Mouse (Mus musculus) hindbrain, embryonic 16.5 days (tissue): ENCODE data around the gene Gm11492. TPM values are rescaled to one million over a fixed set of nuclear protein-coding genes. Genes with fewer than 3 reads are reported as not detected.

ENCODE experiments used
- ATAC-seq: fragments of 200-750 bp; cut with Nextera tagmentation; 2 replicates; pipeline ENCODE4 v1.8.0; 2017; ENCODE audit warnings: moderate TSS enrichment, moderate library complexity
- H3K27ac ChIP-seq: fragments of 300-500 bp; sonication (generic); 2 replicates; pipeline ENCODE4 v1.5.1; 2014; ENCODE audit warnings: low read depth, mild to moderate bottlenecking, control low read depth, low read length, moderate library complexity
- H3K27me3 ChIP-seq: fragments of 300-500 bp; sonication (generic); replicated peaks from 2 replicates; pipeline ENCODE4 v1.6.1; 2014; ENCODE audit warnings: low read length; ENCODE audit not compliant: control insufficient read depth, insufficient read depth
- H3K36me3 ChIP-seq: fragments of 300-500 bp; sonication (generic); 2 replicates; pipeline ENCODE4 v1.6.1; 2014; ENCODE audit warnings: mild to moderate bottlenecking, low read length, moderate library complexity, mixed read lengths; ENCODE audit not compliant: control insufficient read depth, insufficient read depth
- H3K4me1 ChIP-seq: fragments of 300-500 bp; sonication (generic); 2 replicates; pipeline ENCODE4 v1.6.1; 2014; ENCODE audit warnings: low read depth, low read length; ENCODE audit not compliant: control insufficient read depth, insufficient read depth
- H3K4me2 ChIP-seq: fragments of 300-500 bp; sonication (generic); 2 replicates; pipeline ENCODE4 v1.6.1; 2014; ENCODE audit warnings: mild to moderate bottlenecking, low read length, control low read depth, moderate library complexity
- H3K4me3 ChIP-seq: fragments of 300-500 bp; sonication (generic); 2 replicates; pipeline ENCODE4 v1.5.1; 2014; ENCODE audit warnings: mild to moderate bottlenecking, low read length, control low read depth, moderate library complexity
- H3K9ac ChIP-seq: fragments of 300-500 bp; sonication (generic); 2 replicates; pipeline ENCODE4 v1.6.1; 2014; ENCODE audit warnings: low read depth, mild to moderate bottlenecking, control low read depth, low read length, moderate library complexity
- H3K9me3 ChIP-seq: fragments of 300-500 bp; sonication (generic); 2 replicates; pipeline ENCODE4 v1.6.1; 2014; ENCODE audit warnings: mild to moderate bottlenecking, low read length, moderate library complexity; ENCODE audit not compliant: control insufficient read depth
- WGBS: fragments of 180-500 bp; shearing (Covaris S2); extraction: QIAGEN DNeasy Blood & Tissue Kit; methylation state at CpG from one replicate; pipeline ENCODE4 v1.1.7; 2014; 5-methylcytosine and 5-hydroxymethylcytosine counted together
- polyA plus RNA-seq: library from polyadenylated mRNA; unstranded; fragments of >200 nt; fragmentation: Nextera tagmentation; extraction: Ambion mirVana; gene quantifications from 2 replicates; pipeline ENCODE4 v1.2.1, GENCODE M21; 2015

Gm11492 gene
- polyA plus RNA-seq, 1 experiment from 2014 or later, result not detected

DNA sequence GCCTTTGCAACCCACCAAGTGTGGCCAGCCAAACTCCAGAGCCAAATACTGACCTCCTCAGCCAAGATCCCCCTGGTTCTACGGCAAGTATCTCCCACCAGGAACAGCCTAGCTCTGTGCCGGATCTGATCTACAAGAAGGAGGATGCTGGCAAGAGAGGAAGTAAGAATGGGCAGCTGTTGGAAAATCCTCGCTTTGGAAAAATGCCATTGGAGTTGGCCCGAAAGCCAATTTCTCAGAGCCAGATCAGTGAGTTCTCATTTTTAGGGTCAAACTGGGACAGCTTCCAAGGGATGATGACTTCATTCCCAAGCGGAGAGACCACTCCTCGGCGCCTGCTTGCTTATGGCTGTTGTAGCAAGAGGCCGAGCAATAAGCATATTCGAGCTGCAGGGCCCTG is 45.1 kb downstream of the Gm11492 start:
- Histone ChIP-seq H3K9me3 (no peaks in the 10 kb centered on the region), H3K4me2 (no peak overlapping the region), H3K4me3 (no peak overlapping the region), H3K4me1 (no peaks in the 10 kb centered on the region), H3K27me3 (no peaks in the 10 kb centered on the region), H3K9ac (no peak overlapping the region), H3K36me3 (peaks cover 76% of the 10 kb centered on the region), H3K27ac (no peak overlapping the region)
- 81% methylated on average over 9 of the region's 9 CpGs for WGBS
- no peak for ATAC-seq

DNA sequence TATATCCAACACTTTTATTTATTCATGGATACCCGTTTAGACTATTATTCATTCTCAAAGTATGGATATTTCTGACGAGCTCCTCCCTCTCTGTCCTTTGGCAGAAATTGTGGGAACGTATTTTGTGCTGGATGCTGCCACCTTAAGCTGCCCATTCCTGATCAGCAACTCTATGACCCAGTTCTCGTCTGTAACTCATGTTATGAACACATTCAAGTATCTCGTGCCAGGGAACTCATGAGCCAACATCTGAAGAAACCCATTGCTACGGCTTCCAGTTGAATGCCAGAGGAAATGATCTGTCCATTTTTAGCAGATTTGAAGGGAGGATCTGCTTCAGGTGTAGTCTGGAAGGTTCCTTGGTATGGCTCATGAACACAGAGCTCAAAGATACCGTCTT is 47.5 kb downstream of the Gm11492 start:
- ATAC-seq, result no peak
- Histone ChIP-seq H3K27me3 (no peaks in the 10 kb centered on the region), H3K9me3 (no peaks in the 10 kb centered on the region), H3K27ac (no peak overlapping the region), H3K36me3 (peaks cover 79% of the 10 kb centered on the region), H3K4me2 (no peak overlapping the region), H3K4me3 (no peak overlapping the region), H3K9ac (no peak overlapping the region), H3K4me1 (no peaks in the 10 kb centered on the region)
- 94% methylated on average over 7 of the region's 7 CpGs for whole genome bisulfite sequencing

DNA sequence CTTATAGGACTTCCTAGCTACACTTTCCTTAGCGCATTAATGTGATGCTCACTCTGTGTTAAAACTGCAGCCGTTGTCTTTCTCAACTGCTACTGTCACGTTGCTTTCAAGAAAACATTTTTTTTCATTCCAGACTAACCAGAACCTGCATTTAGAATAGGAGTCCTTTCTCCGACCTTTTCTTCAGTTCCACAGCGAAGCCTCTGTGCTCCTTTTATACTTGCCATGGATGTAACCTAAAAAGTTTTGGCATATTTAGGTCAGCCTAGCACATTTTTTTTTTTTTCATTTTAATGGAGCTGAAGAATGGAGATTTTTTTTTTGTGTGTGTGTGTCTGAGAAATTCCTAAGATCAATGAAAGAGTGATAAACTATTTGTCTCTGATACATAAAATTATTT is 49.1 kb downstream of the Gm11492 start:
- Histone ChIP-seq H3K4me2 (no peak overlapping the region), H3K4me3 (no peak overlapping the region), H3K27ac (no peak overlapping the region), H3K36me3 (peaks cover 68% of the 10 kb centered on the region), H3K27me3 (no peaks in the 10 kb centered on the region), H3K9me3 (no peaks in the 10 kb centered on the region), H3K9ac (no peak overlapping the region), H3K4me1 (no peaks in the 10 kb centered on the region)
- no peak for ATAC-seq
- 93% methylated on average over 5 of the region's 5 CpGs for WGBS

DNA sequence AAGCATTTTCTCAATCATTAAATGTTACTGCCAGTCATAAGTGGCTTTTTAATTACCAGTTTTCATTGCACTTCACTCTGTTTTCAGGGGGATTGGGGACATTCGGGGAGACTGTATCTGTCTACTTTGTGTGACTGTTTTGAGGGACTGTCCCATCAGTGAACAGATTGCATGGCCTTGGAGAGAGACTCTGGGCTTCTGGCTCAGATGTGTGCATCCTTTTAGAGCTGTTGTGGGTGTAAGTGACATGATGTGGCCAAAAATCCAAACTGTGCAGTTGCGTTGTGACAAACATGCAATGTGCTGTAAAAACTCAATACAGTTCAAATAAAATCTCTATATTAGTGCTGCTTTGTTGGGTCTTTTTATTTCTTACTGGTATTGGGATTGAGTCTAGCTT is 49.5 kb downstream of the Gm11492 start:
- Histone ChIP-seq H3K4me1 (no peaks in the 10 kb centered on the region), H3K4me3 (no peak overlapping the region), H3K36me3 (peaks cover 66% of the 10 kb centered on the region), H3K9ac (no peak overlapping the region), H3K27ac (no peak overlapping the region), H3K27me3 (no peaks in the 10 kb centered on the region), H3K4me2 (no peak overlapping the region), H3K9me3 (no peaks in the 10 kb centered on the region)
- 98% methylated on average over 2 of the region's 2 CpGs for WGBS
- no peak for ATAC-seq

DNA sequence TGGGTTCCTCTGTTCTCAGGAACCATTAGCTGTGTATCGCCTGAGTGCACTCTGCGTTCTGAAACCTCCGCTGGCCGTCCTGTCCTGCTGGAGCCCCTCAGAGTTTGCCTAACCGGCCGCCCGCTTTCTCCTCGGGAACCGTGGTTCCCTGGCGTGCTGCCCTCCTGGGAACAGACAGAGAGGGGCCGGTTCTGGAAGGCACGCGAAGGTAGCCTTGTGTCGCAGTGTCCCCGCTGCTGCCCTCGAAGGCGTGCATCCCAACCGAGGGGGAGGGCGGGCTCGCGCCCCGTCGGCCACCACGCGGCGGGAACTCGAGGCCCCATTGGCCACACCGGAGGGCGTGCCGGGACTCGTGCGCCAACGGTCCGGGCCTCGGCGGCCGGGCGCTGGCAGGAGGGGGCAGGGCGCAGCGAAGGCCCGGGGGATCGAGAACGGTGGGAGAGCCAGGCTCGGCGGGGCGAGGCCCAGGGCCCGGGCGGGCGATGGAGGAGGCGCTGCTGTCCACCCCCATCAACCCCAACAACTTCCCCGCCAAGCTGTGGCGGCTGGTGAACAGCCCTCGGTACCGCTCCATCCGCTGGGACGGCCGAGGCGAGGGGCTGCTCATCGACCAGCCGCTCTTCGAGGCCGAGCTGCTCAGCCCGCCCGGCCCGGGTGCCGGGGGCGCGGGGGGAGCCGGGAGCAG is 50.5 kb downstream of the Gm11492 start, which contains the start of gene Hsf5:
Gene Hsf5, plus strand, starts transcription at position 375 of the 685 bp plus-strand sequence.
- H3K27ac ChIP-seq, result no peak within 1 kb of the TSS
- no peak within 1 kb of the TSS for H3K4me3 ChIP-seq
- no peak within 1 kb of the TSS for H3K9ac ChIP-seq
- WGBS, result 89% methylated on average over 63 of the region's 69 CpGs
- H3K27me3 ChIP-seq, result no peaks in the 10 kb centered on the region
- H3K36me3 ChIP-seq, result peaks cover 56% of the 10 kb centered on the region
- ATAC-seq, result 0 out of 2 replicates have a peak, but pooled peaks have one; percentile 27
- no peaks in the 10 kb centered on the region for H3K9me3 ChIP-seq
- H3K4me1 ChIP-seq, result no peaks in the 10 kb centered on the region
- no peak within 1 kb of the TSS for H3K4me2 ChIP-seq

DNA sequence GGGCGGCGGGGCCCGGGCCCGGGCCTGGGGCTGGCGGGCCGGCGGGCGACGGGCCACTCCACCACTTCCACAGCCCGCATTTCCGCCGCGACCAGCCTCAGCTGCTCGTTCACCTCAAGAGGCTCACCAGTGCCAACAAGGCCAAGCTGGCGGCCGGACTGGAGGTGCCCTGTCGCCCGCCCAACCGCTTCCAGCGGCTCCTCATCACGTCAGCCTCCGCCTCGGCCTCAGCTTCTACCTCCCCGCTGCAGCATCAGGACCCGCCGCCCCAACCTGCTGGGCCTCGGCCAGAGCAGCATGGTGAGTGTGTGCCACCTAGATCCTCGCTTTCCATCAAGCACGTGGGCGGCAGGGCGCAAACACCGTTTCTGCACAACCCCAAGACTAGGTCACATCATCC is 51.2 kb downstream of the Gm11492 start:
- no peak overlapping the region for H3K9ac ChIP-seq
- no peak overlapping the region for H3K4me2 ChIP-seq
- H3K4me1 ChIP-seq, result no peaks in the 10 kb centered on the region
- no peaks in the 10 kb centered on the region for H3K9me3 ChIP-seq
- no peak for ATAC-seq
- 94% methylated on average over 29 of the region's 32 CpGs for WGBS
- H3K36me3 ChIP-seq, result peaks cover 50% of the 10 kb centered on the region
- H3K4me3 ChIP-seq, result no peak overlapping the region
- no peak overlapping the region for H3K27ac ChIP-seq
- H3K27me3 ChIP-seq, result no peaks in the 10 kb centered on the region

Other genes with a start within 250 kb of the Gm11492 start
- 21.9 and 22.6 TPM in 2 replicates for gene Ppm1e, start 207.6 kb upstream of the Gm11492 start, polyA plus RNA-seq
- gene Rad51c, start 161.7 kb upstream of the Gm11492 start, polyA plus RNA-seq, result 3.8 and 5.1 TPM in 2 replicates
- gene Tex14, start 161.6 kb upstream of the Gm11492 start, polyA plus RNA-seq, result 1.7 and 1.9 TPM in 2 replicates
- 43.4 and 47.7 TPM in 2 replicates for gene Sept4, start 2.2 kb downstream of the Gm11492 start, polyA plus RNA-seq
- 40.3 and 51.6 TPM in 2 replicates for gene Mtmr4, start 25.5 kb downstream of the Gm11492 start, polyA plus RNA-seq
- 0.34 and 0.45 TPM in 2 replicates for gene Hsf5, start 50.5 kb downstream of the Gm11492 start, polyA plus RNA-seq
- gene Rnf43, start 96.1 kb downstream of the Gm11492 start, polyA plus RNA-seq, result 0.71 and 1.5 TPM in 2 replicates
- gene Supt4a, start 170.9 kb downstream of the Gm11492 start, polyA plus RNA-seq, result 121 and 130 TPM in 2 replicates
- 38.4 and 46.1 TPM in 2 replicates for gene Tspoap1, start 193.9 kb downstream of the Gm11492 start, polyA plus RNA-seq
- gene Mpo, start 226.9 kb downstream of the Gm11492 start, polyA plus RNA-seq, result 0.10 and 0.45 TPM in 2 replicates